Mouse (Mus musculus): Measurements from ENCODE around the gene Txnrd2. TPM values are rescaled to one million over a fixed set of nuclear protein-coding genes. Genes with fewer than 3 reads are reported as not detected.

The Txnrd2 gene
- polyA plus RNA-seq, 1 experiment from 2014 or later, result 22.5 TPM

GRCm38 (mm10) chr16:18462031-18462430 is 35.8 kb downstream of the Txnrd2 start:
- no peaks in the 10 kb centered on the region for H3K9me3 ChIP-seq
- H3K27me3 ChIP-seq, result peaks cover 21% of the 10 kb centered on the region
- no peak overlapping the region for H3K4me2 ChIP-seq (replicated peaks)
- no peaks in the 10 kb centered on the region for H3K36me3 ChIP-seq
- no peak overlapping the region for H3K27ac ChIP-seq (replicated peaks)
- H3K9ac ChIP-seq (replicated peaks), result no peak overlapping the region
- no peak for ATAC-seq (ENCODE audit: low FRiP score, low read depth)
- peaks cover 34% of the 10 kb centered on the region for H3K4me1 ChIP-seq
- no peak overlapping the region for H3K4me3 ChIP-seq
- WGBS, result 57% methylated on average over 9 of the region's 9 CpGs

GRCm38 (mm10) chr16:18462598-18462997 is 36.4 kb downstream of the Txnrd2 start:
- no peaks in the 10 kb centered on the region for H3K9me3 ChIP-seq
- no peak overlapping the region for H3K27ac ChIP-seq (replicated peaks)
- WGBS, result 60% methylated on average over 8 of the region's 8 CpGs
- no peak overlapping the region for H3K9ac ChIP-seq (replicated peaks)
- ATAC-seq (ENCODE audit: low FRiP score, low read depth), result no peak
- H3K27me3 ChIP-seq, result peaks cover 21% of the 10 kb centered on the region
- no peaks in the 10 kb centered on the region for H3K36me3 ChIP-seq
- H3K4me2 ChIP-seq (replicated peaks), result no peak overlapping the region
- no peak overlapping the region for H3K4me3 ChIP-seq
- peaks cover 34% of the 10 kb centered on the region for H3K4me1 ChIP-seq

GRCm38 (mm10) chr16:18464271-18464670 is 38.1 kb downstream of the Txnrd2 start:
- no peaks in the 10 kb centered on the region for H3K9me3 ChIP-seq
- no peaks in the 10 kb centered on the region; the same call in 1 of the 2 replicates for H3K36me3 ChIP-seq
- no peak overlapping the region for H3K27ac ChIP-seq (replicated peaks)
- no peak overlapping the region for H3K9ac ChIP-seq (replicated peaks)
- H3K4me1 ChIP-seq, result peaks cover 28% of the 10 kb centered on the region
- no peak overlapping the region for H3K4me3 ChIP-seq
- H3K4me2 ChIP-seq (replicated peaks), result no peak overlapping the region
- no peak for ATAC-seq (ENCODE audit: low FRiP score, low read depth)
- WGBS, result 70% methylated on average over 3 of the region's 3 CpGs
- peaks cover 11% of the 10 kb centered on the region for H3K27me3 ChIP-seq

- Histone ChIP-seq H3K27ac (replicated peaks) (no peak overlapping the region), H3K27me3 (no peaks in the 10 kb centered on the region), H3K9ac (replicated peaks) (no peak overlapping the region), H3K4me1 (peaks cover 8% of the 10 kb centered on the region; the same call in 1 of the 2 replicates), H3K4me2 (replicated peaks) (no peak overlapping the region), H3K4me3 (no peak overlapping the region), H3K9me3 (no peaks in the 10 kb centered on the region), H3K36me3 (peaks cover 8% of the 10 kb centered on the region; the same call in 1 of the 2 replicates)
- no peak for ATAC-seq (ENCODE audit: low FRiP score, low read depth)
- WGBS, result 17% methylated on average over 1 of the region's 1 CpGs
Measured at GRCm38 (mm10) chr16:18470829-18471228, 44.6 kb downstream of the Txnrd2 start.

- H3K4me1 ChIP-seq, result peaks cover 8% of the 10 kb centered on the region; the same call in 1 of the 2 replicates
- WGBS, result 78% methylated on average over 11 of the region's 11 CpGs
- H3K9me3 ChIP-seq, result no peaks in the 10 kb centered on the region
- no peaks in the 10 kb centered on the region for H3K27me3 ChIP-seq
- no peak overlapping the region for H3K4me3 ChIP-seq
- peaks cover 8% of the 10 kb centered on the region; the same call in 1 of the 2 replicates for H3K36me3 ChIP-seq
- ATAC-seq (ENCODE audit: low FRiP score, low read depth), result no peak
- H3K27ac ChIP-seq (replicated peaks), result no peak overlapping the region
- no peak overlapping the region for H3K4me2 ChIP-seq (replicated peaks)
- no peak overlapping the region for H3K9ac ChIP-seq (replicated peaks)
Measured at GRCm38 (mm10) chr16:18471381-18471955, 45.3 kb downstream of the Txnrd2 start.

GRCm38 (mm10) chr16:18471976-18472375 is 45.8 kb downstream of the Txnrd2 start:
- Histone ChIP-seq H3K4me1 (peaks cover 8% of the 10 kb centered on the region; the same call in 1 of the 2 replicates), H3K27ac (replicated peaks) (no peak overlapping the region), H3K4me3 (no peak overlapping the region), H3K27me3 (no peaks in the 10 kb centered on the region), H3K9ac (replicated peaks) (no peak overlapping the region), H3K4me2 (replicated peaks) (no peak overlapping the region), H3K9me3 (no peaks in the 10 kb centered on the region), H3K36me3 (peaks cover 8% of the 10 kb centered on the region; the same call in 1 of the 2 replicates)
- ATAC-seq (ENCODE audit: low FRiP score, low read depth), result no peak
- WGBS, result 87% methylated on average over 6 of the region's 6 CpGs

GRCm38 (mm10) chr16:18472416-18472815 is 46.2 kb downstream of the Txnrd2 start:
- no peak overlapping the region for H3K4me2 ChIP-seq (replicated peaks)
- no peak overlapping the region for H3K4me3 ChIP-seq
- ATAC-seq (ENCODE audit: low FRiP score, low read depth), result no peak
- H3K27ac ChIP-seq (replicated peaks), result no peak overlapping the region
- peaks cover 8% of the 10 kb centered on the region; the same call in 1 of the 2 replicates for H3K4me1 ChIP-seq
- no peaks in the 10 kb centered on the region for H3K27me3 ChIP-seq
- no peaks in the 10 kb centered on the region for H3K9me3 ChIP-seq
- WGBS, result 66% methylated on average over 4 of the region's 4 CpGs
- no peak overlapping the region for H3K9ac ChIP-seq (replicated peaks)
- peaks cover 8% of the 10 kb centered on the region; the same call in 1 of the 2 replicates for H3K36me3 ChIP-seq

GRCm38 (mm10) chr16:18472976-18473375 is 46.8 kb downstream of the Txnrd2 start:
- no peak for ATAC-seq (ENCODE audit: low FRiP score, low read depth)
- WGBS, result 92% methylated on average over 8 of the region's 8 CpGs
- Histone ChIP-seq H3K4me2 (replicated peaks) (no peak overlapping the region), H3K4me3 (no peak overlapping the region), H3K4me1 (peaks cover 8% of the 10 kb centered on the region; the same call in 1 of the 2 replicates), H3K27me3 (no peaks in the 10 kb centered on the region), H3K9ac (replicated peaks) (no peak overlapping the region), H3K9me3 (no peaks in the 10 kb centered on the region), H3K36me3 (peaks cover 8% of the 10 kb centered on the region; the same call in 1 of the 2 replicates), H3K27ac (replicated peaks) (no peak overlapping the region)

GRCm38 (mm10) chr16:18474021-18474420 is 47.8 kb downstream of the Txnrd2 start:
- 93% methylated on average over 2 of the region's 2 CpGs for WGBS
- Histone ChIP-seq H3K27ac (replicated peaks) (no peak overlapping the region), H3K9ac (replicated peaks) (no peak overlapping the region), H3K9me3 (no peaks in the 10 kb centered on the region), H3K4me1 (peaks cover 8% of the 10 kb centered on the region; the same call in 1 of the 2 replicates), H3K4me3 (no peak overlapping the region), H3K27me3 (no peaks in the 10 kb centered on the region), H3K4me2 (replicated peaks) (no peak overlapping the region), H3K36me3 (peaks cover 8% of the 10 kb centered on the region; the same call in 1 of the 2 replicates)
- no peak for ATAC-seq (ENCODE audit: low FRiP score, low read depth)

GRCm38 (mm10) chr16:18477996-18478395 is 51.8 kb downstream of the Txnrd2 start:
- peaks cover 17% of the 10 kb centered on the region for H3K27me3 ChIP-seq
- H3K4me1 ChIP-seq, result peaks cover 9% of the 10 kb centered on the region; the same call in 1 of the 2 replicates

GRCm38 (mm10) chr16:18479667-18480066 is 53.5 kb downstream of the Txnrd2 start:
- ATAC-seq (ENCODE audit: low FRiP score, low read depth), result no peak
- no peak overlapping the region for H3K9ac ChIP-seq (replicated peaks)
- H3K27ac ChIP-seq (replicated peaks), result no peak overlapping the region
- peaks cover 19% of the 10 kb centered on the region for H3K4me1 ChIP-seq
- H3K36me3 ChIP-seq, result 0 out of 2 replicates have a peak, but pooled peaks cover 1% of the 10 kb centered on the region
- 26% methylated on average over 7 of the region's 7 CpGs for WGBS
- no peak overlapping the region for H3K4me3 ChIP-seq
- no peaks in the 10 kb centered on the region for H3K9me3 ChIP-seq
- peaks cover 20% of the 10 kb centered on the region for H3K27me3 ChIP-seq
- no peak overlapping the region for H3K4me2 ChIP-seq (replicated peaks)

More at GRCm38 (mm10) chr16:18477996-18478395, 51.8 kb downstream of the Txnrd2 start:
- ATAC-seq (ENCODE audit: low FRiP score, low read depth), result no peak
- no peak overlapping the region for H3K27ac ChIP-seq (replicated peaks)
- no peak overlapping the region for H3K4me2 ChIP-seq (replicated peaks)
- H3K4me3 ChIP-seq, result no peak overlapping the region
- H3K36me3 ChIP-seq, result 0 out of 2 replicates have a peak, but pooled peaks cover 4% of the 10 kb centered on the region
- 74% methylated on average over 6 of the region's 6 CpGs for WGBS
- no peak overlapping the region for H3K9ac ChIP-seq (replicated peaks)
- no peaks in the 10 kb centered on the region for H3K9me3 ChIP-seq

GRCm38 (mm10) chr16:18480933-18481485 is 54.8 kb downstream of the Txnrd2 start:
- Histone ChIP-seq H3K4me3 (no peak overlapping the region), H3K27me3 (peaks cover 20% of the 10 kb centered on the region), H3K4me1 (peaks cover 25% of the 10 kb centered on the region), H3K9ac (replicated peaks) (no peak overlapping the region), H3K9me3 (no peaks in the 10 kb centered on the region), H3K36me3 (no peaks in the 10 kb centered on the region), H3K4me2 (replicated peaks) (no peak overlapping the region), H3K27ac (replicated peaks) (no peak overlapping the region)
- WGBS, result 57% methylated on average over 4 of the region's 4 CpGs
- no peak for ATAC-seq (ENCODE audit: low FRiP score, low read depth)

All from midbrain, embryonic 12.5 days (tissue).